Mouse (Mus musculus) ES-E14 (cell line): ENCODE results near the gene 1500011B03Rik. TPM values are rescaled to one million over a fixed set of nuclear protein-coding genes. Genes with fewer than 3 reads are reported as not detected.

Source experiments
- DNase-seq: peaks from one replicate; pipeline ENCODE4 v3.0.0-alpha.2; 2013; ENCODE audit warnings: low read depth, low spot score
- H3K27ac ChIP-seq: 2 replicates; pipeline ENCODE4 v1.5.1; 2012; ENCODE audit warnings: low read depth, mild to moderate bottlenecking, low read length, moderate library complexity, mixed read lengths; ENCODE audit not compliant: poor library complexity, insufficient read depth, severe bottlenecking
- H3K36me3 ChIP-seq: 2 replicates; pipeline ENCODE4 v1.6.1; 2012; ENCODE audit warnings: mild to moderate bottlenecking, low read length, moderate library complexity, mixed read lengths; ENCODE audit not compliant: control insufficient read depth, poor library complexity, insufficient read depth, severe bottlenecking
- H3K4me1 ChIP-seq, 2 experiments: fragments of 150-350 bp in 1 of 2; sonication (generic) in 1 of 2; 2 replicates each; pipeline ENCODE4 v1.6.1; 2012; ENCODE audit warnings: low read length in 2 of 2, mild to moderate bottlenecking in 1 of 2, mixed read lengths in 1 of 2; ENCODE audit not compliant: control insufficient read depth in 2 of 2, insufficient read depth in 2 of 2, poor library complexity in 1 of 2
- H3K4me3 ChIP-seq, 2 experiments: fragments of 150-350 bp in 1 of 2; sonication (generic) in 1 of 2; 2 replicates each; pipeline ENCODE4 v1.5.1; 2012; ENCODE audit warnings: low read length in 2 of 2, low read depth in 1 of 2, mild to moderate bottlenecking in 1 of 2, mixed read lengths in 1 of 2; ENCODE audit not compliant: insufficient read depth in 1 of 2, poor library complexity in 1 of 2, severe bottlenecking in 1 of 2
- H3K9ac ChIP-seq: 2 replicates; pipeline ENCODE4 v1.6.1; 2012; ENCODE audit warnings: low read depth, mild to moderate bottlenecking, low read length, mixed read lengths; ENCODE audit not compliant: poor library complexity, insufficient read depth, severe bottlenecking
- H3K9me3 ChIP-seq: fragments of 150-350 bp; sonication (generic); 2 replicates; pipeline ENCODE4 v1.6.1; 2012; ENCODE audit warnings: low read depth, mild to moderate bottlenecking, low read length; ENCODE audit not compliant: control insufficient read depth, insufficient read depth
- CHD2 ChIP-seq: IDR thresholded peaks from 2 replicates; pipeline ENCODE4 v1.6.1; 2014; ENCODE audit warnings: mild to moderate bottlenecking, low read depth, low read length, inconsistent platforms
- HCFC1 ChIP-seq: IDR thresholded peaks from 2 replicates; pipeline ENCODE4 v1.6.1; 2012; ENCODE audit warnings: low read length, inconsistent platforms, borderline replicate concordance; ENCODE audit not compliant: insufficient read depth
- MAFK ChIP-seq: IDR thresholded peaks from 2 replicates; pipeline ENCODE4 v1.6.1; 2014; ENCODE audit warnings: mild to moderate bottlenecking, low read depth, low read length, inconsistent platforms; ENCODE audit not compliant: insufficient read depth
- ZC3H11A ChIP-seq: IDR thresholded peaks from 2 replicates; pipeline ENCODE4 v1.6.1; 2012; ENCODE audit warnings: low read depth, mild to moderate bottlenecking, inconsistent platforms, low read length, borderline replicate concordance
- ZNF384 ChIP-seq: IDR thresholded peaks from 2 replicates; pipeline ENCODE4 v1.6.1; 2012; ENCODE audit warnings: low read depth, low read length, inconsistent platforms
- in situ Hi-C, 2 experiments: fragments of 600-800 bp; cut with MboI; formaldehyde crosslinking; loops; one replicate each; pipeline ENCODE4 v1.15.1; 2025; ENCODE audit warnings: low sequenced_read_pairs in 2 of 2, inconsistent platforms in 1 of 2; ENCODE audit not compliant: unreplicated experiment in 2 of 2
- total RNA-seq: library from RNA; depleted of rRNA; stranded (reverse); fragments of 300-350 nt; gene quantifications from 2 replicates; pipeline ENCODE4 v1.2.3, GENCODE M21; 2012

Gene 1500011B03Rik
- total RNA-seq, 1 experiment: 103 TPM

DNA sequence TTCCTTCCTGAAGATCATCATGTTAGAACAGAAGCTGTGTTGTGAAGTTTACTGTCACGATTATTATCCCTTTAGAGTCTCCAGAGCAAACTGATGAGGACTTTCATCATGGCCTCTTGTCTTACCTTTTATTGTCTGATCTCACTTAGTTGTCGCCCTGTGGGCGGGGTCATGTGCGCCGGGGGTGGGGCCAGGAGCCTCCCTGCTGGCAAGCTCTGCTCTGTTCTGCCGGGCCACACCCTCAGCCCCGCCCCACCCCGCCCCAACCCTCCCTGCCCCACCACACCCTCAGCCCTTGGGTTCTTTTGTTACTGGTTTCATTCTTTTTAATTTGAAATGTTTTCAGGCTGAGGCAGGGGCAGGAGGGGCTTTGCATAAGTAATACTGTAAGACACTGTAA lies 22.2 kb downstream of the 1500011B03Rik start:
- TF ChIP-seq HCFC1: no peak
- no peak for TF ChIP-seq CHD2
- TF ChIP-seq ZNF384: no peak
- TF ChIP-seq ZC3H11A: no peak
- no peak for TF ChIP-seq MAFK
- H3K4me1 ChIP-seq: peaks cover 12 to 32% of the 10 kb centered on the region in 2 experiments
- H3K9ac ChIP-seq: no peak overlapping the region
- H3K36me3 ChIP-seq: peaks cover 31% of the 10 kb centered on the region
- in situ Hi-C loops: no loop called here
- DNase-seq: no peak
- no peaks in the 10 kb centered on the region for H3K9me3 ChIP-seq
- peak overlapping the region; percentile 90 for H3K27ac ChIP-seq
- peak overlapping the region; percentile 22 to 37 for H3K4me3 ChIP-seq

DNA sequence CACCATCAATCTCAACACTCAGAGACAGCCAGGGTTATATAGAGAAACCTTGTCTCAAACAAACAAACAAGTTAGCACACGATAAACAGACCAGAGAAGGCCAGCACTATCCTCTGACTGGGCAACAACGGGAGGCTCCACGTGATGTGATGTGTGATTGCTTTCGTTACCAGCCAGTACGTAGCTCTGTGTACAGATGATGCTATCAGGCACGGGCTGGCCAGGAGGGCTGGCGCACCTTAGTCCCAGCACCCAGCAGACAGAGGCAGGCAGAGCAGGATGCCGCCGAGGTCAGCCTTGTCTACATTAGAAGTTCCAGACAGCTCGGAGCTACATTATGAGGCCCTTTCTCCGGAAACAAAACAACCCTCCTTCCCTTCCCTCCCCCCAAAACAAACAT lies 23.4 kb downstream of the 1500011B03Rik start:
- H3K36me3 ChIP-seq: peaks cover 26% of the 10 kb centered on the region
- H3K4me3 ChIP-seq: no peak overlapping the region
- no peak for DNase-seq
- peaks cover 15 to 36% of the 10 kb centered on the region in 2 experiments for H3K4me1 ChIP-seq
- in situ Hi-C loops: no loop called here
- H3K9ac ChIP-seq: no peak overlapping the region
- no peak for TF ChIP-seq CHD2
- no peak for TF ChIP-seq MAFK
- no peak for TF ChIP-seq ZNF384
- no peak overlapping the region for H3K27ac ChIP-seq
- no peaks in the 10 kb centered on the region for H3K9me3 ChIP-seq

- Histone ChIP-seq H3K4me3 (0 out of 4 replicates have a peak overlapping the region, but pooled peaks of 1 of the 2 experiments have one; percentile 22), H3K4me1 (peaks cover 15 to 38% of the 10 kb centered on the region in 2 experiments), H3K27ac (no peak overlapping the region), H3K9me3 (no peaks in the 10 kb centered on the region), H3K9ac (no peak overlapping the region), H3K36me3 (peaks cover 9% of the 10 kb centered on the region; the same call in 1 of the 2 replicates)
- TF ChIP-seq ZNF384 (no peak), CHD2 (no peak), MAFK (no peak), HCFC1 (no peak), ZC3H11A (no peak)
- no peak for DNase-seq
- in situ Hi-C loops: no loop called here
These were observed 26.0 kb downstream of the 1500011B03Rik start for GRCm38 (mm10) chr5:114797253-114797652.

- Histone ChIP-seq H3K4me3 (peak overlapping the region; percentile 51 to 55), H3K9me3 (no peaks in the 10 kb centered on the region), H3K4me1 (peaks cover 14 to 37% of the 10 kb centered on the region in 2 experiments), H3K27ac (no peak overlapping the region), H3K36me3 (peaks cover 14% of the 10 kb centered on the region), H3K9ac (no peak overlapping the region; the same call in 1 of the 2 replicates)
- no peak for DNase-seq
- in situ Hi-C loops: no loop called here
- no peak for TF ChIP-seq HCFC1
- no peak for TF ChIP-seq MAFK
- TF ChIP-seq ZNF384: no peak
- no peak for TF ChIP-seq ZC3H11A
- no peak for TF ChIP-seq CHD2
These were observed 26.8 kb downstream of the 1500011B03Rik start for GRCm38 (mm10) chr5:114796299-114797012.
